Mouse (Mus musculus): ENCODE measurements around the gene Gm11634. TPM values are rescaled to one million over a fixed set of nuclear protein-coding genes. Genes with fewer than 3 reads are reported as not detected.
A peak's percentile ranks its signal among the peaks of the same experiment; 100 is the strongest.
"Not testable (repeated sequence)": the region's sequence is repeated elsewhere in the genome, so short reads cannot be mapped to it uniquely, and the experiment has no call there.

The Gm11634 gene
- total and polyA plus RNA-seq, 2 experiments from 2014 or later: not detected

GRCm38 (mm10) chr11:101588868-101589267 is 10.2 kb downstream of the Gm11634 start:
- no peak overlapping the region for H3K27ac ChIP-seq (ENCODE audit: low read depth, low read length)
- H3K4me1 ChIP-seq (ENCODE audit: insufficient read depth): no peaks in the 10 kb centered on the region
- peaks cover 4% of the 10 kb centered on the region; the same call in 1 of the 2 replicates for H3K36me3 ChIP-seq (ENCODE audit: insufficient read depth)
- H3K4me3 ChIP-seq (ENCODE audit: low read depth, low read length): no peak overlapping the region
- no peak overlapping the region for H3K9ac ChIP-seq
- H3K27me3 ChIP-seq (ENCODE audit: insufficient read depth, low read length): no peaks in the 10 kb centered on the region
- DNase-seq (no peak), ATAC-seq (no peak)
- no peak overlapping the region for H3K4me2 ChIP-seq (ENCODE audit: low read depth)
- TF ChIP-seq CTCF (IDR thresholded peaks at IDR 0.05; ENCODE audit: low read depth): no peak
- H3K9me3 ChIP-seq (ENCODE audit: low read length): no peaks in the 10 kb centered on the region
- WGBS: 88% methylated on average over 7 of the region's 7 CpGs

GRCm38 (mm10) chr11:101587676-101588075 is 11.4 kb downstream of the Gm11634 start:
- ATAC-seq: no peak
- no peak for TF ChIP-seq CTCF (IDR thresholded peaks at IDR 0.05; ENCODE audit: low read depth)
- Histone ChIP-seq H3K4me2 (ENCODE audit: low read depth) (no peak overlapping the region), H3K9me3 (ENCODE audit: low read length) (no peaks in the 10 kb centered on the region), H3K4me3 (ENCODE audit: low read depth, low read length) (no peak overlapping the region), H3K27me3 (ENCODE audit: insufficient read depth, low read length) (no peaks in the 10 kb centered on the region), H3K4me1 (ENCODE audit: insufficient read depth) (no peaks in the 10 kb centered on the region), H3K9ac (no peak overlapping the region), H3K27ac (ENCODE audit: low read depth, low read length) (no peak overlapping the region), H3K36me3 (ENCODE audit: insufficient read depth) (peaks cover 4% of the 10 kb centered on the region; the same call in 1 of the 2 replicates)
- no peak for DNase-seq
- WGBS: 88% methylated on average over 10 of the region's 10 CpGs

GRCm38 (mm10) chr11:101585805-101586204 is 13.3 kb downstream of the Gm11634 start:
- ATAC-seq (no peak), DNase-seq (no peak)
- Histone ChIP-seq H3K9me3 (ENCODE audit: low read length) (no peaks in the 10 kb centered on the region), H3K27ac (ENCODE audit: low read depth, low read length) (no peak overlapping the region), H3K36me3 (ENCODE audit: insufficient read depth) (peaks cover 9% of the 10 kb centered on the region; the same call in 1 of the 2 replicates), H3K4me3 (ENCODE audit: low read depth, low read length) (no peak overlapping the region), H3K9ac (no peak overlapping the region), H3K27me3 (ENCODE audit: insufficient read depth, low read length) (no peaks in the 10 kb centered on the region), H3K4me2 (ENCODE audit: low read depth) (no peak overlapping the region), H3K4me1 (ENCODE audit: insufficient read depth) (no peaks in the 10 kb centered on the region)
- no peak for TF ChIP-seq CTCF (IDR thresholded peaks at IDR 0.05; ENCODE audit: low read depth)
- WGBS: 79% methylated on average over 4 of the region's 4 CpGs

GRCm38 (mm10) chr11:101585031-101585430 is 14.0 kb downstream of the Gm11634 start:
- not testable (repeated sequence) for H3K27ac ChIP-seq (ENCODE audit: low read depth, low read length); DNase-seq; H3K9me3 ChIP-seq (ENCODE audit: low read length); H3K4me1 ChIP-seq (ENCODE audit: insufficient read depth); H3K9ac ChIP-seq; H3K27me3 ChIP-seq (ENCODE audit: insufficient read depth, low read length); H3K4me2 ChIP-seq (ENCODE audit: low read depth); H3K4me3 ChIP-seq (ENCODE audit: low read depth, low read length); ATAC-seq
- H3K36me3 ChIP-seq (ENCODE audit: insufficient read depth): peaks cover 17% of the 10 kb centered on the region
- WGBS: 93% methylated on average over 1 of the region's 1 CpGs

- TF ChIP-seq CTCF (IDR thresholded peaks at IDR 0.05; ENCODE audit: low read depth): no peak
- 80% methylated on average over 2 of the region's 2 CpGs for WGBS
Measured at GRCm38 (mm10) chr11:101583205-101583604, 15.9 kb downstream of the Gm11634 start.

GRCm38 (mm10) chr11:101582054-101583035 is 16.7 kb downstream of the Gm11634 start, which contains the start of gene Tmem106a:
Gene Tmem106a (plus strand): TSS chr11:101582242.
- H3K4me3 ChIP-seq (ENCODE audit: low read depth, low read length): 0 out of 2 replicates have a peak within 1 kb of the TSS, but pooled peaks have one; percentile 7
- no peak within 1 kb of the TSS for H3K27ac ChIP-seq (ENCODE audit: low read depth, low read length)
- H3K9ac ChIP-seq: no peak within 1 kb of the TSS
- peaks cover 41% of the 10 kb centered on the region for H3K36me3 ChIP-seq (ENCODE audit: insufficient read depth)
- 22% methylated on average over 30 of the region's 31 CpGs for WGBS
- H3K27me3 ChIP-seq (ENCODE audit: insufficient read depth, low read length): no peaks in the 10 kb centered on the region
- TF ChIP-seq CTCF (IDR thresholded peaks at IDR 0.05; ENCODE audit: low read depth): no peak
- DNase-seq: no peak
- peak within 1 kb of the TSS; percentile 31 for H3K4me2 ChIP-seq (ENCODE audit: low read depth)
- ATAC-seq: no peak
- H3K4me1 ChIP-seq (ENCODE audit: insufficient read depth): no peaks in the 10 kb centered on the region
- no peaks in the 10 kb centered on the region for H3K9me3 ChIP-seq (ENCODE audit: low read length)

More at GRCm38 (mm10) chr11:101583205-101583604, 15.9 kb downstream of the Gm11634 start:
- Histone ChIP-seq H3K4me1 (ENCODE audit: insufficient read depth) (no peaks in the 10 kb centered on the region), H3K27me3 (ENCODE audit: insufficient read depth, low read length) (no peaks in the 10 kb centered on the region), H3K27ac (ENCODE audit: low read depth, low read length) (no peak overlapping the region), H3K4me2 (ENCODE audit: low read depth) (no peak overlapping the region), H3K36me3 (ENCODE audit: insufficient read depth) (peaks cover 33% of the 10 kb centered on the region), H3K4me3 (ENCODE audit: low read depth, low read length) (no peak overlapping the region), H3K9me3 (ENCODE audit: low read length) (no peaks in the 10 kb centered on the region), H3K9ac (no peak overlapping the region)
- ATAC-seq: no peak
- no peak for DNase-seq

Measured in forebrain, postnatal 0 days (tissue).